Mouse (Mus musculus) CH12.LX (cell line): ENCODE data around the gene Ythdf1.

Source experiments
- CTCF ChIP-seq, 2 experiments: IDR thresholded peaks in 1 of 2; conservative IDR thresholded peaks in 1 of 2; 2 replicates each; pipeline ENCODE4 v1.5.1; 2011 to 2012; ENCODE audit warnings: low read depth in 2 of 2, low read length in 2 of 2, improper control_type of control experiment in 1 of 2, inconsistent platforms in 1 of 2, mild to moderate bottlenecking in 1 of 2, moderate library complexity in 1 of 2
- NRF1 ChIP-seq: IDR thresholded peaks from 2 replicates; pipeline ENCODE4 v1.6.1; 2014; ENCODE audit warnings: low read depth, mild to moderate bottlenecking, inconsistent platforms, low read length, improper control_type of control experiment, moderate library complexity

DNA sequence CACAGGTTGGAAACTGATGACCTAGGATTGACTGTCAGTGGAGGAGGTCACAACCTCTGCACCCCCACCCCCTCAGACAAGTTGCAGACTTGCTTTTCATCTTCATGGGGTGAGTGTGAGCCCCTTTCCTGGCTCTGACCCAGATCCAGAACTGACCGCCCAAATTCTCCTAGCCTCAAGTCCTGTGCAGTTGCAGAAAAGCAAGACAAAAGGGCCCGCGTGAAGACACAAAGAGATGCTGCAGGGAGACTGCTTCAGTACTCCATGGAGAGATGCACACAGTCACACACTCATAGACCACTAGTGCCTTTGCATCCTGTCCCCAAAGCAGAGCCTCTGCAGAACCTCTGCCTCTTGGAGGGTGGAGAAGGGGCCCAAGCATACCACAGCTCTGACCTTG lies 25.4 kb downstream of the Ythdf1 start:
- TF ChIP-seq NRF1, result no peak
- no peak for TF ChIP-seq CTCF (conservative IDR thresholded peaks at IDR 0.05 in 1 of 2, IDR thresholded peaks at IDR 0.05 in 1 of 2; ENCODE audit: low read depth in 2 of 2, low read length in 2 of 2)
